Mouse (Mus musculus) erythroblast, embryonic 14.5 days (primary cell): ENCODE data around the gene Zfp445.

Experiments
- GATA1 ChIP-seq: IDR thresholded peaks from 2 replicates; pipeline ENCODE4 v1.6.1; 2012; ENCODE audit warnings: low read length, inconsistent platforms, mixed read lengths
- TAL1 ChIP-seq: IDR thresholded peaks from 3 replicates; pipeline ENCODE4 v1.6.1; 2012; ENCODE audit warnings: low read length, inconsistent platforms, mixed read lengths

GRCm38 (mm10) chr9:122854526-122854925, 11.3 kb downstream of the Zfp445 start:
- no peak for TF ChIP-seq TAL1
- TF ChIP-seq GATA1: no peak
